Mouse (Mus musculus) embryo, embryonic 10.5 days (tissue): Measurements from ENCODE around the gene Wdfy4.

Source experiments
- DNase-seq: peaks from one replicate; pipeline ENCODE4 v3.0.0-alpha.2; 2015; ENCODE audit warnings: low spot score

The Wdfy4 gene

GRCm38 (mm10) chr14:33189849-33190423, 4.6 kb upstream of the Wdfy4 start:
- no peak for DNase-seq

DNA sequence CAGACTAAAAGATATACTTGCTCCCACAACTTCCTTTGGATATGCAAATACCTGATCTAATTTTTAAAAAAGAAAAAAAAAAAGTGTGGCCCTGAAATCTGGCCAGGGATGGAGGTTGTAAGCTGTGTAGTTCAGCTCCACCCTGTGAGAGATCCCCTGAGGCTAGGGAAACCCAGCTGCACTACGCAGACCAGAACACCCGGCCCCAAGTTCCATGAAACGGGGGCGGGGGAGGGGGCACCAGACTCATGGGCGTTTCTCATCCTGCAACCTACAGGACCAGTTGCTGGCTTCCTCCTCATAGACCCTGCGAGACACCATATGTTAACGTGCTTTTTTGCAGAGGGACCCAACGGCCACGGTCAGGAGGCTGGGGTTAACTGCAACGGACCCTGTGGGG, 3.9 kb upstream of the Wdfy4 start:
- no peak for DNase-seq

GRCm38 (mm10) chr14:33187201-33187600, 1.9 kb upstream of the Wdfy4 start:
- DNase-seq = peak; percentile 5

DNA sequence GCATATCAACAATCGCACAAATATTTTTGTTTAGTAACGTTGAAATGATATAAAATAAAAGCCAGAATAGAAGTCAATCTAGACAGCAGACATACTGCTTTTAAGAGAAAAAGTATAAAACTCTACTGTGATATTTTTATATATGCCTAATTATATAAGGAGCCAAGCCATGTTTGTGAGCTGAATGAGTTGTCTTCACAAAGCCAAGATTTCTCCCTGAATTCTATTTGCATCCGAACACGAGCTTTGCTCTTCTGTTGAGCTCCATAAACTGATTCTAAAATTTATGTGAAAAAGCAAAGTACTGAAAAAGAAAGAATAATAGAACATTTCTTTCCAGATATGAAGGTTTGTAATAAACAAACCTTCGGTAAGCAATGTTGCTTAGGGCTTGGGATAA, 5.2 kb downstream of the Wdfy4 start:
- no peak for DNase-seq

GRCm38 (mm10) chr14:33175059-33175821, 10.1 kb downstream of the Wdfy4 start:
- DNase-seq = no peak

GRCm38 (mm10) chr14:33171942-33172341, 13.4 kb downstream of the Wdfy4 start:
- DNase-seq = no peak

- no peak for DNase-seq
These were observed 16.6 kb downstream of the Wdfy4 start for GRCm38 (mm10) chr14:33168750-33169149.

DNA sequence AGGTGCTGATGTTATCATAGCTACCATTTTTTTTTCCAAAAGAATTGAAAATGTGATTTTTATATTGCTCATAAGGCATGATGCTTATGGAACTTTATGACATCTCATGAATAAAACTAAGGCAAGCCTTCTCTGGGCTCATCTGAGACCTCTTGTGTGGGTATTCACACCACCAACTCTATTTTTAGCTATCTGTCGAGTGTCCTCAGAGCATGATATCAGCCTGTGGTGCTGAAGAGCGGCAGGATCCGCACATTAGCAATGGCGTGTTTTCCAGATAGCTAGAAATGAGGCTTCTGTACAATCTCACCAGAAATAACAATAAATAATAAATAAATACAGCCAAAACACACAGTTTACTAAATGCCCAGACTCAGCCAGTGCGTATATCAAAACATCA, 23.1 kb downstream of the Wdfy4 start:
- no peak for DNase-seq

DNA sequence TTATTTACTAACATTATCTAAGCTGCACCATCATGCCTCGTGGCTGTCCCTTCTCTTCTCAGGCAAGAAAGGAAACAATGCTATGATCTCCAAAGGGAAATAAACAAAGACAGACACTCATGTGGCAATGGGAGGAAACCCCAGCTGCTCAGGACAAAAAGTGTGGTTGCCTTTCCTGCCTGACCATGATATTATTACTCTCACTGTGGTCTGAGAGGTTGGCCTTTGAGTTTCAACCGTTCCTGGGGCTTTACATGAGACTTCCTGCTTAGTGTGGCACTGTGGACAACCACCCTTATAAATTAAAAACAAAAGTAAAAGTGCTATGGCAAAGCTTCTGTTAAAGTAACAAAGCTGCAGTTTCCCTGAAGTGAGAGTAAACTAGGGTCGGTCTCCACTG, 27.0 kb downstream of the Wdfy4 start:
- no peak for DNase-seq

DNA sequence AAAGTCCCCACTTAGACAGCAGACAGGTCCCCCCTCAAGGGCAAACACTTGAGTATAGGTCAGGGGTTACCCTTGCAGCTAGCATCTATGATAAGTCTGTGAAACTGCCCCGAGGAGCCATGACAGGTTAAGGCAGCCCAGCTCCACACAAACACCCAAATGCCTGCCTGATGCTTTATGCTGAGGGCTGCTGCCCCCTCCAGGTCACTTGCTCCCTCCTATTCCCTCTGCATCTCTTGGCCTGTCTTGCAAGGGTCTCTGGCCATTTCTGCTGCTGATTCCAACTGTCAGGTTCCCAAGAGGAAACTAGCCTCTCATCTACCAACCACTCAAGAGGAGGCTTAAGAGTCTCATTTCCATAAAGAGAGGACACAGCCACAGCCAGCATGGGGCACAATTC, 32.4 kb downstream of the Wdfy4 start:
- DNase-seq = no peak

DNA sequence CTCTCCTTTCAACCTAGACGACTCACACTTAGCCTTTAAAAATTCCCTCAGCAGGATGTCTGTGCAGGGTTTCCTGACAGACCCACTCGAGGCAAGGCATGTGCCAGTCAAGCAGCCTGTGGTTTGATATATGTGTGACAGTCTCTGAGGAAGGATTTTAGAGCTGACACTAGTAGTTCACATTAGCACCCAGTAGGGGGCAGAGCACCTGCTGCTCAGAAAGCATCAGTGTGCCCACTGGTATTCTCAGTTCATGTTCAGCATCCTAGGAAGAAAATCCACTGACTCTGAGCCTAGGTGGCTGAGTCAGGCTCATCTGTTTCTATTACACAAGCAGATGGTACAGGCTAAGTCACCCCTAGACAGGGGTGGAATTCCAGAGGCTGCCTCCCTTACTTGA, 39.0 kb downstream of the Wdfy4 start:
- peak; percentile 45 for DNase-seq

DNA sequence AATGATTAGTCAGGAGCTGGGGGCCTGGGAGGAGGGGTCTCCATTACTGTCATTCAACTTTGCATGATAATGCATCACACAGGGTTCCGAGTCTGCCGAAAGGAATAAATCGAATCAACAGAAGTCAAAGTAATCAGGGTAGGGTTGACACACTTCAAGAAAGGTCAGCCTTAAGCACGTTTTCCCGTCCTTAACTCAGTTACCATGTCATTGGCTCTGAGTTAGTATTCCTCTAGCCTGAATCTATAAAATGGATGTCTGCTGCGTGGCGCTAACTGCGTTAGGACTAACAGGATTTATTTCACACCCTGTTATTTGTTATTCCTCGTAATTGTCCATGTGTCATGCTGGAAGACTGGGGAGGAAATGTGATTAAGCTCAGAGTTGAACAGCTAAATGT, 48.5 kb downstream of the Wdfy4 start:
- no peak for DNase-seq

- no peak for DNase-seq
These were observed 50.1 kb downstream of the Wdfy4 start for GRCm38 (mm10) chr14:33135170-33135569.

DNA sequence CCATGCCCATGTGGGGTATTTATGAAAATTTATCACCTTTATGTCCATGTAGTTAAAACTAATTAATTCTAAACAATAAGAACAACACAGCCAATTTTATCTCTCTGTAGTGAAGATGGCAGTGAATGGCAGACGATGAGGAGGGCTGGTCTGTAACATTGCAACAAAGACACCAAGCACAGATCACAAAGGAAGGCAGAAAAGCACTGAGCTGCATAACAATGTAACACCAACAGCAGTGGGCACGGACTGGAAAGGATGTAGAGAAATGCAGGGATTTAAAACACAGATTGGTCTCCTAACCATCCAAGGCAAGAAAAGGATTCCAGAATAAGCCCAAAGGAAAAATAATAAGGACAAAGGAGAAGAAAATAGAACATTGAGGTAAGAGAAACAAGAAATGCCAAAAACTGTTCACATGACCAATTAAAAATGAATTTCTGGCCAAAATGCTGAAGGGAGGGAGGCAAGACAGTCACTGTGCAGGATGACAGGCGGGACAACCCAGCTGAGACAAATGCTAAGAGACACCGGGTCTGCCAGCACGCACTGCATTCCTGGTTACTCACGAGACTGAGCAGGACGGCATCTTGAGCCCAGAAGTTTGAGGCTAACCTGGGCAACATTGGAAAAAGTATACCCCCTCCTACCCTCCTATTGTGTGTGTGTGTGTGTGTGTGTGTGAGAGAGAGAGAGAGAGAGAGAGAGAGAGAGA, 54.1 kb downstream of the Wdfy4 start:
- DNase-seq = no peak

- no peak for DNase-seq
These were observed 68.7 kb downstream of the Wdfy4 start for GRCm38 (mm10) chr14:33116590-33116989.

DNA sequence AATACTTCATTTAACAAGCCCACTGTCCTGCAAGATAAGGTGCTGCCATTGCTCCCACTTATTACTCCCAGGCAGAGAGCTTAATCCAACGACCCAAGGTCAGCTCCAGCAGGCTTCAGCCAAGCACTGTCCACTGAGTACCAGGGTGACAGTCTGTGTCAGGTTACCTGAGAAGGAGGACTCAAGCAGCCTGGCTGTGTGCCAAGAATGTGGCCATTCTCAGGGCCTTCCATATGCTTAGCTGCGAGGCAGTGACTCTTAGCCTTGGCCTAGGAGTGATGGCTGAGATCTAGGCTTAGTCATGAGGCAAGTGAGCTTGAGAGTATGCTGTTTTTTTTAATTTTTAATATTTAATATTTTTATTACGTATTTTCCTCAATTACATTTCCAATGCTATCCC, 80.5 kb downstream of the Wdfy4 start:
- no peak for DNase-seq

DNA sequence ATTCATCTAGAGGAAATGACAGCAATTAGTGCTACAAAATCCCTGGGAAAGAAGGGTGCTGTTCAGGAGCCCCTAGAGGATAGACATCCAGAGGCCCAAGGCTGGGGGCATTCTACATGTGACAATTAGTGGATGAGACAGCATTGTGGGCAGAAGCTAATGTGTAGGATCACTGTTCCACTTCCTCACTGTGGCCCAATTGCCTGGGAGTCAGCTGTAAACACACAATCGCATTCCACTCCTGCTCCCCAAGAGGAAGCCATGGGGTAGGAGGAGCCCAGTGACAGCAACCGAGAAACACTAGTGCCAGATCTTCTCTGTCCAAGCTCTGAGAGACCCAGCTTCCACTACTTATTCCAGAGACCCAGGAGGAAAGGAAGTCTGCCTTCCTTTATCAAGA, 83.7 kb downstream of the Wdfy4 start:
- no peak for DNase-seq

DNA sequence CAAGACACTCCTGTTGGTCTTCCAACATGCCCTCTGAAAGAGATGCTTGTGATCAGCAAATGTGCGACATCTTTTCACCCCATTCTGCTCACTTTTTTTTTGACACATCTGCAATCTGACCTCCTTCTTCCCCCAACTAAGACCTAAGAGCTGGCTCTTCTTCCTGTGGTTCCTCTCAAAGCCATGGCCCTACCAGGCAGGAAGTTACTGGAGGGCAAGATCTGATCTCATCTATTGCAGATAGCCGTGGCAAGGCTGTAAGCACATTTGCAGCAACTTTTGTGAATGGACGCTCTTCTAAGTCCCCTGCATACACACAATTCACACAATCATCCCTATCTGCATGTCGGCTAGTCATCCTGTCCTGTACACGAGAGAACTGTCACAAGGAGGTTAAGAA, 85.4 kb downstream of the Wdfy4 start:
- DNase-seq = no peak

DNA sequence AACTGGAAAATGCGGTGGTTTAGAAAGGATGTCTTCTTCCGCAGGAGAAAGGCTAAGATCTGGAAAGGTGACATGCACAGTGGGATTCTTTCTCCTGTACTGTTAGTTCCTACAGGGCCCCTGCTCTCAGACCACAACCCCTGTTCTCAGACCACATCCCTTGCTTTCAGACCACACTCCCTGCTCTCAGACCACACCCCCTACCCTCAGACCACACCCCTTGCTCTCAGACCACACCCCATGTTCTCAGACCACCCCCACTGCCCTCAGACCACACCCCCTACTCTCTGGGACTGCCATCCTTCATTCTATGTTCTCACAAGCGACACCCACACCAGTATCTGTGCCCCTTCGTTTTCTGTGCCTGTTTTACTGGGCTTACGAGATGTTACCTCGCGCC, 86.2 kb downstream of the Wdfy4 start:
- peak; percentile 12 for DNase-seq

DNA sequence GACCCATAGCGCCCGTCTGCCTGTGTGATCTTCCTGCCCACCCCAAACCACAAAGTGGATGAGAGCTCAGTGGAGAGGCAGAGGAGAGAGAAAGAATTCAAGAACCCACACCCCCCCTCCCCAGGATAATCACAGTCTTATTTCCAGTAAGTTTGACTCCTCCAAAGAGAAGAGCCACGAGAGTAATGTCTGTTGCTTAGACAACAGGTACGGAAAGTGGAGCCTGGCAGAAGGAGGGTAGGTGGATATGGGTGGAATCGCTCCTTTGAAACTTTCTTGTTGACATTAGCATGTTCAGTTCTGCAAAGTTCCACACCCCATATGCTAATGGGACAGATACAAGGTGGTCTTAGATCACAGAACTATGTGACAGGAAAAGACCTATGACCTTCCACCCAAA, 88.8 kb downstream of the Wdfy4 start:
- DNase-seq = no peak

- no peak for DNase-seq
These were observed 102.0 kb downstream of the Wdfy4 start for GRCm38 (mm10) chr14:33083326-33083725.

DNA sequence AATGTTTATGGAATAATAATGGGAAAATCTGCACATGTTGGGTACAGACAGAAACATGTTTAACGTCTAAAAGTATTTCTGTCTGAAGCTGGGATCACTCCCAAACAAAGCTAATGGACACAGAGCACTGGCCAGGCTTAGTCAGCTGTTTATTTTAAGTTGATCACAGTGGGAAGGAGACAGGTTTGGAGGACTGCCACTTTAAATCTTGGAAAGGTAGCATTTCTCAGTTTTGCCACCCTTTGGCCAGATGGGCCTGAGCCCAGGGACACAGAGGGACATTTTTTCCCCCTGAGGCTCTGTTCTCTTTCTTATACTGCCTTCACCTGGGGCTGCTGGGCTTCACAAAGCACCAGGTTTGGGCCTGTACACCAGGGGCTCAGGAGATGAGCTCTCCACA, 103.0 kb downstream of the Wdfy4 start:
- DNase-seq = no peak

DNA sequence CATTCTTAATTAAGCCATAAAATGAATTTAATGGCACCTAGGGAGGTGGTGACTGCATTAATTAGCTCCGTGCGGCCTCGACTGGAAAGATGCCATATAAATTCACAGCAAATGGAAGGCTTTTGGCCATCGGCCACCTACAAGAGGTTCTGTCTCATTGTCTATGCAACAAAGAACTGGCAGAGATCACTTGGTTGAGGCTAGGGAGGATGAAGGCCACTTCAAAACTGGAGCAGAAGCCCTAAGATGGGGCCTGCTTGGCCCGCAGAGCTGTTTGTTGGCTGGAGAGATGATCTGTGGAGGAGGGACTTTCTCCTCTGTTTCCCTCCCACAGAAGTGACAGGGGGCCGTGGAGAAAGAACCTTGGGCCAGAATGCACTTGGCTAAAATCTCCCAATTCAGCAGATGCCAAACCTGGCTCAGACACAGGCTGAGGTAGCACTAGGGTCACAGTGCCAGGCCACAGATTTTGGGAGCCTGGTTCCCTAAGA, 103.9 kb downstream of the Wdfy4 start:
- DNase-seq = no peak
